In genomic region chr3:32366246-32366734, GRCm38 (mm10) we compare ENCODE assay signal across 8 mouse cellular contexts. TPM values are rescaled to one million over a fixed set of nuclear protein-coding genes. Genes with fewer than 3 reads are reported as not detected.
DNase-seq lines count a peak whose midpoint lies in the region; ATAC-seq and TF ChIP-seq lines count a peak whose summit lies in the region.

No protein-coding gene starts in this region.

- no peaks in the 10 kb centered on the region for H3K9me3 ChIP-seq in lung, embryonic 14.5 days (ENCODE audit: low read depth, low read length)
- no peaks in the 10 kb centered on the region for H3K9me3 ChIP-seq in hindbrain, embryonic 11.5 days (ENCODE audit: control insufficient read depth, low read length)
- no peaks in the 10 kb centered on the region for H3K9me3 ChIP-seq in lung, embryonic 16.5 days (ENCODE audit: control insufficient read depth, low read length)

- H3K4me1 ChIP-seq in lung, embryonic 14.5 days (ENCODE audit: insufficient read depth), result peaks cover 6% of the 10 kb centered on the region; the same call in 1 of the 2 replicates
- peaks cover 3% of the 10 kb centered on the region; the same call in 1 of the 2 replicates for H3K4me1 ChIP-seq in cerebellum, adult 2 months (ENCODE audit: control insufficient read depth, insufficient read depth, low read length)
- no peaks in the 10 kb centered on the region for H3K4me1 ChIP-seq in hindbrain, embryonic 11.5 days (replicated peaks; ENCODE audit: control insufficient read depth, insufficient read depth, low read length)
- no peaks in the 10 kb centered on the region for H3K4me1 ChIP-seq in lung, embryonic 16.5 days (replicated peaks; ENCODE audit: control insufficient read depth, insufficient read depth, low read length)

- H3K27me3 ChIP-seq in lung, embryonic 14.5 days (ENCODE audit: insufficient read depth, low read length), result no peaks in the 10 kb centered on the region; the same call in 1 of the 2 replicates
- no peaks in the 10 kb centered on the region for H3K27me3 ChIP-seq in cerebellum, adult 2 months (ENCODE audit: control insufficient read depth, insufficient read depth, low read length)
- no peaks in the 10 kb centered on the region for H3K27me3 ChIP-seq in hindbrain, embryonic 11.5 days (ENCODE audit: control insufficient read depth, insufficient read depth, low read length)
- no peaks in the 10 kb centered on the region; the same call in 1 of the 2 replicates for H3K27me3 ChIP-seq in lung, embryonic 16.5 days (ENCODE audit: control insufficient read depth, insufficient read depth, low read depth, low read length)

- H3K27ac ChIP-seq in lung, embryonic 14.5 days (ENCODE audit: low read depth), result no peak overlapping the region
- H3K27ac ChIP-seq in cerebellum, adult 2 months (ENCODE audit: insufficient read depth, low read length), result 0 out of 2 replicates have a peak overlapping the region, but pooled peaks have one; percentile 7
- no peak overlapping the region for H3K27ac ChIP-seq in hindbrain, embryonic 11.5 days (ENCODE audit: low read depth, low read length)
- no peak overlapping the region for H3K27ac ChIP-seq in lung, embryonic 16.5 days (ENCODE audit: low read length)

- no peak overlapping the region for H3K9ac ChIP-seq in lung, embryonic 14.5 days
- no peak overlapping the region for H3K9ac ChIP-seq in hindbrain, embryonic 11.5 days (ENCODE audit: low read depth, low read length)
- H3K9ac ChIP-seq in lung, embryonic 16.5 days (ENCODE audit: low read length), result no peak overlapping the region

- TF ChIP-seq POLR2A in cerebellum, adult 2 months (IDR thresholded peaks at IDR 0.05; ENCODE audit: borderline replicate concordance, insufficient read depth, low read length), result no peak

- H3K4me3 ChIP-seq in lung, embryonic 14.5 days (ENCODE audit: low read depth, low read length), result peak overlapping the region; percentile 81
- peak overlapping the region; percentile 79 for H3K4me3 ChIP-seq in cerebellum, adult 2 months (replicated peaks; ENCODE audit: insufficient read depth, low read depth, low read length)
- peak overlapping the region; percentile 69 for H3K4me3 ChIP-seq in hindbrain, embryonic 11.5 days (ENCODE audit: low read depth, low read length)
- H3K4me3 ChIP-seq in lung, embryonic 16.5 days (ENCODE audit: low read length), result peak overlapping the region; percentile 70

- peak overlapping the region; percentile 89 for H3K4me2 ChIP-seq in lung, embryonic 14.5 days
- H3K4me2 ChIP-seq in hindbrain, embryonic 11.5 days (replicated peaks; ENCODE audit: low read depth, low read length), result peak overlapping the region; percentile 55
- peak overlapping the region; percentile 81 for H3K4me2 ChIP-seq in lung, embryonic 16.5 days (ENCODE audit: low read depth, low read length)

- H3K36me3 ChIP-seq in lung, embryonic 14.5 days (ENCODE audit: insufficient read depth), result no peaks in the 10 kb centered on the region
- H3K36me3 ChIP-seq in hindbrain, embryonic 11.5 days (ENCODE audit: control insufficient read depth, insufficient read depth, low read length), result no peaks in the 10 kb centered on the region
- H3K36me3 ChIP-seq in lung, embryonic 16.5 days (ENCODE audit: control insufficient read depth, insufficient read depth, low read length), result no peaks in the 10 kb centered on the region

- DNase-seq in lung, embryonic 14.5 days, result no peak
- no peak for DNase-seq in lung, postnatal 4 days
- peak in 1 of 2 experiments; percentile 56 for DNase-seq in cerebellum, adult 2 months
- no peak for DNase-seq in hindbrain, embryonic 11.5 days (ENCODE audit: low spot score)
- DNase-seq in right cerebral cortex, postnatal 4 days, result peak; percentile 22
- no peak for DNase-seq in adrenal gland, adult 8-10 months
- DNase-seq in urinary bladder, adult 2 months (ENCODE audit: low spot score), result no peak

- 58% methylated on average over 17 of the region's 17 CpGs for WGBS in lung, embryonic 14.5 days
- WGBS in cerebellum, adult 2 months, result 22% methylated on average over 17 of the region's 17 CpGs
- 62% methylated on average over 17 of the region's 17 CpGs for WGBS in hindbrain, embryonic 11.5 days
- WGBS in lung, embryonic 16.5 days, result 58% methylated on average over 17 of the region's 17 CpGs

- no peak for TF ChIP-seq CTCF in lung, embryonic 14.5 days (IDR thresholded peaks at IDR 0.05; ENCODE audit: low read depth)
- TF ChIP-seq CTCF in cerebellum, adult 2 months (IDR thresholded peaks at IDR 0.05; ENCODE audit: borderline replicate concordance, insufficient read depth, low read depth, low read length), result no peak

- ATAC-seq in lung, embryonic 14.5 days (ENCODE audit: insufficient read depth), result peak; percentile 53; the same call in 1 of the 2 replicates
- peak; percentile 51 for ATAC-seq in hindbrain, embryonic 11.5 days (ENCODE audit: low FRiP score)
- ATAC-seq in lung, embryonic 16.5 days (ENCODE audit: low read depth), result peak; percentile 41; the same call in 1 of the 2 replicates

RNA-seq across cellular contexts. Expression of gene Zmat3, which starts 0.5 kb away (rescaled TPM):
- polyA plus RNA-seq in lung, embryonic 14.5 days (2014; fragmentation: Nextera tagmentation; extraction: Ambion mirVana), result 4.9 and 5.2 TPM in 2 replicates
- polyA plus RNA-seq in cerebellum, adult 2 months (2012; rRNA removed), result 43.8 and 44.8 TPM in 2 replicates
- 10.7 and 11.6 TPM in 2 replicates for polyA plus RNA-seq in hindbrain, embryonic 11.5 days (2014; fragmentation: Nextera tagmentation; extraction: Ambion mirVana)
- 2.8 and 3.0 TPM in 2 replicates for polyA plus RNA-seq in lung, embryonic 16.5 days (2015; fragmentation: Nextera tagmentation; extraction: Ambion mirVana)
- total RNA-seq in adrenal gland, adult 8-10 months (2022), result 10 to 100 TPM; 25.1 to 39.5 (median 33.3) TPM
- polyA plus RNA-seq in urinary bladder, adult 2 months (2012; rRNA removed), result 11.3 and 14.3 TPM in 2 replicates

RNA-seq across cellular contexts. Expression of gene Pik3ca, which starts 31.2 kb away (rescaled TPM):
- 17.3 and 17.6 TPM in 2 replicates for polyA plus RNA-seq in lung, embryonic 14.5 days (2014; fragmentation: Nextera tagmentation; extraction: Ambion mirVana)
- 29.0 and 29.7 TPM in 2 replicates for polyA plus RNA-seq in cerebellum, adult 2 months (2012; rRNA removed)
- polyA plus RNA-seq in hindbrain, embryonic 11.5 days (2014; fragmentation: Nextera tagmentation; extraction: Ambion mirVana), result 17.8 and 21.6 TPM in 2 replicates
- polyA plus RNA-seq in lung, embryonic 16.5 days (2015; fragmentation: Nextera tagmentation; extraction: Ambion mirVana), result 9.7 and 10.2 TPM in 2 replicates
- total RNA-seq in adrenal gland, adult 8-10 months (2022), result 10 to 100 TPM; 52.6 to 61.4 (median 57.4) TPM
- 24.7 and 24.8 TPM in 2 replicates for polyA plus RNA-seq in urinary bladder, adult 2 months (2012; rRNA removed)
